Mouse (Mus musculus) liver, embryonic 16.5 days (tissue): ENCODE results near the gene Dync2h1. TPM values are rescaled to one million over a fixed set of nuclear protein-coding genes. Genes with fewer than 3 reads are reported as not detected.
A peak's percentile ranks its signal among the peaks of the same experiment; 100 is the strongest.

ENCODE experiments used
- ATAC-seq: fragments of 200-750 bp; cut with Nextera tagmentation; 2 replicates; pipeline ENCODE4 v1.8.0; 2017; ENCODE audit warnings: low read depth, mild to moderate bottlenecking, moderate number of reproducible peaks, moderate library complexity
- H3K27ac ChIP-seq: fragments of 300-500 bp; sonication (generic); 2 replicates; pipeline ENCODE4 v1.5.1; 2014; ENCODE audit warnings: mild to moderate bottlenecking, low read length
- H3K27me3 ChIP-seq: fragments of 300-500 bp; sonication (generic); 2 replicates; pipeline ENCODE4 v1.6.1; 2014; ENCODE audit warnings: low read depth, low read length, mixed read lengths; ENCODE audit not compliant: control insufficient read depth, insufficient read depth
- H3K36me3 ChIP-seq: fragments of 300-500 bp; sonication (generic); 2 replicates; pipeline ENCODE4 v1.6.1; 2014; ENCODE audit warnings: mild to moderate bottlenecking; ENCODE audit not compliant: control insufficient read depth, insufficient read depth
- H3K4me1 ChIP-seq: fragments of 300-500 bp; sonication (generic); 2 replicates; pipeline ENCODE4 v1.6.1; 2014; ENCODE audit warnings: low read depth, low read length, mixed read lengths; ENCODE audit not compliant: control insufficient read depth
- H3K4me2 ChIP-seq: fragments of 300-500 bp; sonication (generic); 2 replicates; pipeline ENCODE4 v1.6.1; 2014; ENCODE audit warnings: low read depth, low read length, mixed read lengths
- H3K4me3 ChIP-seq: fragments of 300-500 bp; sonication (generic); 2 replicates; pipeline ENCODE4 v1.5.1; 2014; ENCODE audit warnings: low read depth, mild to moderate bottlenecking, low read length
- H3K9ac ChIP-seq: fragments of 300-500 bp; sonication (generic); 2 replicates; pipeline ENCODE4 v1.6.1; 2014; ENCODE audit warnings: low read depth, low read length
- H3K9me3 ChIP-seq: fragments of 300-500 bp; sonication (generic); replicated peaks from 2 replicates; pipeline ENCODE4 v1.6.1; 2016; ENCODE audit warnings: low read length; ENCODE audit not compliant: control insufficient read depth
- WGBS: fragments of 180-500 bp; shearing (Covaris S2); extraction: QIAGEN DNeasy Blood & Tissue Kit; methylation state at CpG from one replicate; pipeline ENCODE4 v1.1.7; 2014; ENCODE audit not compliant: insufficient replicate concordance; 5-methylcytosine and 5-hydroxymethylcytosine counted together
- polyA plus RNA-seq: library from polyadenylated mRNA; unstranded; fragments of >200 nt; fragmentation: Nextera tagmentation; extraction: Ambion mirVana; gene quantifications from 2 replicates; pipeline ENCODE4 v1.2.1, GENCODE M21; 2015

Gene Dync2h1
- polyA plus RNA-seq, 1 experiment from 2014 or later = 1.8 TPM

DNA sequence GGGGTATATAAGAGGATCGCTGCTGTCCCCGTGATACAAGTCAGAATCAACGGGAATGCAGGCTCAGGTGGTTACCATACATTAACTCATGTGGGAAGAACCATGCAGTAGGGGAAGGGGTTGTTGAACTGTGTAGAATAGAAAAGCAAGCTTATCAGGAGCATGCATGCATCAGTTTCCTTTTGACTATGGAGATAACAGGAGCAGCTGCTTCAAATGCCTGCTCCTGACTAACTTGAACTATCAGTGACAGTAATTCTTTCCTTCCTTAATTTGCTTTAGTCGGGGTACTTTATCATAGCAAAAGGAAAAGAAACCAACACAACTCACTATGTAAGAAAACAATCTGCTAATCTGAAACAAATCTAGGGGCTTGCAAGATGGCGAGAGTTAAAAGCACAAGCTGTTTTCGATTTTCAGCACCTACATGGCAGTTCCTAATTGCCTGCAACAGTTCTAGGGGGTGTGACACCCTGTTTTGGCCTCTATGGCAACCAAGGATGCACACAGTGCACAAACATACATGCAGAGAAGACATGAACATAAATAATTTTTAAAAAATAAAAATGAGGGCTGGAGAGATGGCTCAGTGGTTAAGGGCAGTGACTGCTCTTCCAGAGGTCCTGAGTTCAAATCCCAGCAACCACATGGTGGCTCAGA, 16.8 kb downstream of the Dync2h1 start:
- Histone ChIP-seq H3K36me3 (no peaks in the 10 kb centered on the region), H3K4me3 (no peak overlapping the region), H3K9me3 (no peaks in the 10 kb centered on the region), H3K4me2 (peak overlapping the region; percentile 9; the same call in 1 of the 2 replicates), H3K4me1 (no peaks in the 10 kb centered on the region), H3K27me3 (no peaks in the 10 kb centered on the region), H3K9ac (no peak overlapping the region), H3K27ac (no peak overlapping the region)
- WGBS = 31% methylated on average over 6 of the region's 6 CpGs
- peak; percentile 69 for ATAC-seq

GRCm38 (mm10) chr9:7160688-7161087, 23.6 kb downstream of the Dync2h1 start:
- 80% methylated on average over 5 of the region's 5 CpGs for WGBS
- ATAC-seq = no peak
- Histone ChIP-seq H3K27ac (no peak overlapping the region), H3K27me3 (no peaks in the 10 kb centered on the region), H3K9me3 (no peaks in the 10 kb centered on the region), H3K4me2 (no peak overlapping the region), H3K9ac (no peak overlapping the region), H3K4me1 (no peaks in the 10 kb centered on the region), H3K4me3 (no peak overlapping the region), H3K36me3 (no peaks in the 10 kb centered on the region)

GRCm38 (mm10) chr9:7159718-7160117, 24.5 kb downstream of the Dync2h1 start:
- H3K4me2 ChIP-seq = no peak overlapping the region
- no peaks in the 10 kb centered on the region for H3K36me3 ChIP-seq
- ATAC-seq = no peak
- H3K27ac ChIP-seq = no peak overlapping the region
- no peaks in the 10 kb centered on the region for H3K27me3 ChIP-seq
- no peaks in the 10 kb centered on the region for H3K9me3 ChIP-seq
- H3K9ac ChIP-seq = no peak overlapping the region
- no peak overlapping the region for H3K4me3 ChIP-seq
- H3K4me1 ChIP-seq = no peaks in the 10 kb centered on the region
- WGBS = 50% methylated on average over 3 of the region's 3 CpGs

DNA sequence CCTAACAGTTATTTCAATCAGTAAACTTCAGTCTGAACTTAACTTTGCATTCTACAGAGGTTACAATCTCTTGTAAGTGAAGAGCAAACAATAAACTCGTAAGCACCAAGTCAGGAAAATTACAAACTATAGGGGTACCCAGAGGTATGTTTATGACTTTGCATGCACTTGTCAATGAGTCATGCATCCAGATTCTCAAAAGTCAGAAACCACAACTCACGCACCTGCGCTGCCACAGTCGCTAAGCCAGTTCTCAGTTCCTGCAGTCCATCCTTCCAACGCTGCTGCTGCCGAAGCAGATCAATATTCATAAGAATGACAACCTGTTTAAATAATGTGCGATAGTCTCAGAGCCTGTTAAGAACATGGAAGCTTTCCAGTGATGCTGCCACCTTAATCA, 25.6 kb downstream of the Dync2h1 start:
- WGBS = 81% methylated on average over 7 of the region's 7 CpGs
- Histone ChIP-seq H3K9me3 (no peaks in the 10 kb centered on the region), H3K4me3 (no peak overlapping the region), H3K36me3 (no peaks in the 10 kb centered on the region), H3K27me3 (no peaks in the 10 kb centered on the region), H3K4me2 (no peak overlapping the region), H3K4me1 (no peaks in the 10 kb centered on the region), H3K9ac (no peak overlapping the region), H3K27ac (no peak overlapping the region)
- no peak for ATAC-seq

DNA sequence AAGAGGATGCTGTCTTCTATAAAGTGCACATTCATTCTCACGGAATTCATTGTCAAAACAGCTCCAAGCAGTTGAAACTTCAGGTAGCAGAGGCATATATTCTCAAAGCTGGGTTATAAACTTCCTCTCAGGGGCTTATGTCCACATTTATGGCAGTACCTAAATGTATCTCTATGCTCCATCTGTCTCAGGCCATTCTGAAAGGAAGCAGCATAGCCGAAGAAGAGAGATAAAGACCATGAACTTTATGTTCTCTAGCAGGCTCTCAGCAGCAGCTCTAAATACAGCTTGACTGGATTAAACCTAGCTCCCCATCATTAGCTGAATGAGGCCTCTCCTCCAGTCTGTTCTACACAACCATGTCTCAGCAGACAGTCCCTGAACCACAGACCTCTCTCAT, 29.9 kb downstream of the Dync2h1 start:
- no peaks in the 10 kb centered on the region for H3K9me3 ChIP-seq
- H3K27me3 ChIP-seq = no peaks in the 10 kb centered on the region
- no peak overlapping the region for H3K27ac ChIP-seq
- no peak overlapping the region for H3K4me2 ChIP-seq
- no peaks in the 10 kb centered on the region for H3K36me3 ChIP-seq
- ATAC-seq = no peak
- no peak overlapping the region for H3K4me3 ChIP-seq
- H3K4me1 ChIP-seq = no peaks in the 10 kb centered on the region
- no peak overlapping the region for H3K9ac ChIP-seq
- 35% methylated on average over 2 of the region's 2 CpGs for WGBS

- Histone ChIP-seq H3K27ac (no peak overlapping the region), H3K9ac (no peak overlapping the region), H3K4me2 (no peak overlapping the region), H3K4me1 (no peaks in the 10 kb centered on the region), H3K36me3 (no peaks in the 10 kb centered on the region), H3K9me3 (no peaks in the 10 kb centered on the region), H3K4me3 (no peak overlapping the region), H3K27me3 (no peaks in the 10 kb centered on the region)
- ATAC-seq = no peak
- WGBS = 37% methylated on average over 2 of the region's 2 CpGs
Observed at GRCm38 (mm10) chr9:7122863-7123262, 61.4 kb downstream of the Dync2h1 start.

GRCm38 (mm10) chr9:7110166-7110565, 74.1 kb downstream of the Dync2h1 start:
- Histone ChIP-seq H3K9me3 (no peaks in the 10 kb centered on the region), H3K27me3 (no peaks in the 10 kb centered on the region), H3K4me1 (no peaks in the 10 kb centered on the region), H3K9ac (no peak overlapping the region), H3K4me2 (no peak overlapping the region), H3K27ac (no peak overlapping the region), H3K36me3 (no peaks in the 10 kb centered on the region), H3K4me3 (no peak overlapping the region)
- no peak for ATAC-seq
- 31% methylated on average over 1 of the region's 1 CpGs for WGBS

DNA sequence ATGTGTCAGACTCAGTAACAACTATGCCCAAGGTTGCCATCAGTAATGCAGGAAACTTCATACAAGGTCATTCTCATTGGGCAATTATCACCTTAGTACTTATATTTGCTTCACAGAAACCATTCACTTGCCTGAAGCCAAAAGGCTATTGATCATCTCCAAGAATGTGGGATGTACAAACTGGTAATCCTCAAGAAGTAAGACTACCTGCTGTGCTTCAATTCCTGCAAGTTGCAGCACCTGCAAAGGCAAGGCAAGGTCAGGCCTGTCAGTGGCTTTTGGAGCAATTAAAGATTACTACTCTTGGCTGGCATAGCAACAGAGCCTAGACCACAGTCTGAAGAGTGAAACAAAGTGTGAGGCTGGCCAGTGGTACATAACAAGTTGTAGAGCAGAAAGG, 82.9 kb downstream of the Dync2h1 start:
- no peak for ATAC-seq
- Histone ChIP-seq H3K36me3 (no peaks in the 10 kb centered on the region), H3K4me2 (no peak overlapping the region), H3K9ac (no peak overlapping the region), H3K27ac (no peak overlapping the region), H3K4me1 (no peaks in the 10 kb centered on the region), H3K9me3 (no peaks in the 10 kb centered on the region), H3K4me3 (no peak overlapping the region), H3K27me3 (no peaks in the 10 kb centered on the region)

DNA sequence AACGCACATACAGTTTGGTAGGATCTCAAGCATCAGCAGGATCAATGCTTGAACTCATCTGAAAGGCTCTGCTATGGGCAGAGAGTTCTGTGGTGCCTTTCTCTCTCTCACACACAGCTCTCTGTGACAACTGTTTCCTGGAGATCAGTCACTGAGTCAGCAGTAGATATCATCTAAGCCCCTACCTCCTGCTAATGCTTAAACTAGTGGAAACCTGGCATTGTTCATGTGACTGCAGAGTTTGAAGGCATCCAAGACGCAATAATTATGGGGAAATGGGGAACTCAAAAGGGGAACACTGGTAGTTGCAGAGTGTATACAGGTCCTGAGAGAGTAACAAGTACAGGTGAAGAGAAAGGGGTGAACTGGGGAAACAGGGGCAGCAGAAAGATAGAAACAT, 109.6 kb downstream of the Dync2h1 start:
- no peak overlapping the region for H3K4me2 ChIP-seq
- H3K4me1 ChIP-seq = no peaks in the 10 kb centered on the region
- ATAC-seq = no peak
- H3K27me3 ChIP-seq = no peaks in the 10 kb centered on the region
- no peak overlapping the region for H3K4me3 ChIP-seq
- WGBS = 51% methylated on average over 2 of the region's 2 CpGs
- H3K36me3 ChIP-seq = no peaks in the 10 kb centered on the region
- H3K9ac ChIP-seq = no peak overlapping the region
- no peaks in the 10 kb centered on the region for H3K9me3 ChIP-seq
- H3K27ac ChIP-seq = no peak overlapping the region
